Mouse (Mus musculus) kidney, postnatal 10 days (tissue): Measurements from ENCODE around the gene Fam120a.

ENCODE experiments used
- DNase-seq: peaks from one replicate; pipeline ENCODE4 v3.0.0; 2021; ENCODE audit warnings: mixed read lengths

The Fam120a gene

DNA sequence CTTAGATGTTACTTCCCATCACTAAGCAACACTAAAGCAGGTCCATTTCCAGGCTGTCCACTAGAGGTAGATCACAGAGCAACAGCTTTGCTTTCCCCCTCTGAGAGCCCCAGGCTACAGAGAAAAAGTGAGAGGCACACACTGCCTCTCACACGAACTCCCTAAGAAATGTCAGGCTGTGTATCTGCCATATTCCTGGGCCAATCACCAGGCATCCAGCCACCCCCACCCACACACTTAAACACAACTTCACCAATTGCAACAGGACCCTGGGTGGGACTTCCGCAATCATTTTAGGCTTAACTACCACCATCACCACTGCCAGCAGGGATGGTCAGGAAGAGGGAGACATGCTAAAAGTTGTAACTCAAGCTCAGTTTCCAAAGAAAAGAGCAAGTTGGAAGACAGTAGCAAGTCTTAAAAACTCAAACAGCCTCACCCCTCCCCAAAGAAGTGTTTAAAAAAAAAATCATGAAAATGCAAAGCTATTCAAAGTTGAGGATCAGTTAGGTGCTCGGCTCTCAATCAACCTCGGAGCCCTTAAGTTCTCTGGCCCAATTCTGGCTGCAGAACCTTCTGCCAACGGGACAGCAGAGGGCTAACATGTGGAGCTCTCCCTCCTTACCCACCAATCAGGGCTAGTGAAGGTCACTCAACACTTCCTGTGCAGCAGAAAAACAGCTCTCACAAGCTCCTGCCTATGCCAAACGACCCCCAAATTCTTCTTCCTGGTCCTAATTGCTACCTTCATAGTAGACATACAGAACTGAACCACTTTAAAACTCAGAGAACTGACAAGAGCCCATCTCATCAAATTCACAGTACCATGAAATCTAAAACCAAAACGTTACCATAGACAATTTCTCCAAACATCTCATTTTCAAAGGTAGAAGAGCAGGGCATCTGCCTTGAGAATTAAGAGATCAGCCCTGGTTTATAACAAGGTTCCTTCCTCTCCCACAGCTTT, 2.0 kb downstream of the Fam120a start:
- peak; percentile 77 for DNase-seq

GRCm38 (mm10) chr13:48964850-48965249, 3.0 kb downstream of the Fam120a start:
- DNase-seq = no peak

DNA sequence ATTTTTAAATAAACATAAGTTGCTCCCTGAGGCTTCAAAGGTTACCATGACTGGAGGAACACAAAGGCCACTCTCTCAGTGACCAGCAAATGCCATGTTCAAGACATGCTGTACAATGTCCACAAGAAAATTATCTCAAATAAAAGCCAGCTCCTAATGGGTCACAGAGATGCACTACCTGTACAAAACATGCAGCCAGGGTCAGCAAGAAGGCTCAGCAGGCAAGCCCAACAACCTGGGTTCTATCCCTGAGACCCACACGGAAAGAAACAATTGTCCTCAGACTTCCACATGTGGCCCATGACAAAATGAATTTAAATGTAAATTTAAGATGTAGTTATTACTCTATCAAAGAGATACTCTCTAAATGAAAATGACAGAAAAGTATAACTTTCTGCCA, 4.7 kb downstream of the Fam120a start:
- no peak for DNase-seq

DNA sequence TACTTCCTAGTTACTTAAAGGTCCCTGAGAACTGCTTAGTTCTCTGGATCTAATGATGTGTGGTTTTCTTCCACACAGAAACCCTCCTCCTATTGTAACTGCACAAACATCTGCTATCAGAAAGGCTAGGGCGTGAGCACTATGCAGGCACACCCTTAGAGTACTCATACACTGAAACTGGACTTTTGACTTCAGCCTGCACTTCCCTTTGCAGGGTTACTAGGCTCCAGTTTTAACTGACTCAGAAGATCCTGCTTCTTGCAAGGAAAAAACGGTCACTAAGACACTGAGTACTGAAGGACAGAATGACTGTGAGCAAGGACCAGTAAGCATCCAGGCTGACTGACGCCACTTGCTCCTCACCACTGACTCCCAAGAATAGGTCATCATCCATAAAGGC, 5.3 kb downstream of the Fam120a start:
- no peak for DNase-seq

GRCm38 (mm10) chr13:48958608-48959007, 9.2 kb downstream of the Fam120a start:
- DNase-seq = no peak

- no peak for DNase-seq
Observed at GRCm38 (mm10) chr13:48954825-48955224, 13.0 kb downstream of the Fam120a start.

GRCm38 (mm10) chr13:48950600-48951241, 17.1 kb downstream of the Fam120a start:
- no peak for DNase-seq

DNA sequence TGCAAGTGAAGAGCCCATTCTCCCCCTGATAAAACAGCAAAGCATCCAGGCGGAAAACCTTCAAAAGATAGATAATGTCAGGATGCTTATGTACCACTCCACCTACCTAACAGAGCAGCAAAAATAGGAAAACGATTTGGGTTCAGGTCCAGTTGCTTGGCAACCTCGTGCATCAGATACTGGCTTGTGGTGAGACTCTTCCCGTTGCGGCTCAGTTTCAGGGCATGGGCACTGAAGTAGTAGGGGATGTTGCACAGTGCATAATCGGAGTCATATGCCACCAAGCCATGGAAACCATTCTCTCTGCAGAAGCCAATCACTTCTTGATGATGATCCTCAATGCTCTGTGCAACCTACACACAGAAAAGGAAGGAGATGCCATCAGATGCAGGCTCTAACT, 18.9 kb downstream of the Fam120a start:
- no peak for DNase-seq

DNA sequence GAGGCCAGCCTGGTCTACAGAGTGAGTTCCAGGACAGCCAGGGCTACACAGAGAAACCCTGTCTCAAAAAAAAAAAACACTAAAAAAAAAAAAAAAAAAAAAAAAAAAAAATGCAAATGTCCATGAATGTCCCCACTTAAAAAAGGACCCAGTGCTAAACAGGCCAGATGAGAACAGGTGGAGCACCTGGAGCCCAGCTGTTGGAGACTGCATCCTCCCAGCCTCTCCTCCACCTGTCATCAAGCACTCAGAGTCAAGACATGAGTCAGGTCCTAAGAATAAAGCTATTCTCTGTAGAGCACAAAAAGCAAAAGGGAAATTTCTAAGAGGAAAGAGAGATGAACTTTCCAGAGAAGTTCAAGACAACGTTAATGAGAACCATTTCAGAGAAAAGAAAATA, 23.2 kb downstream of the Fam120a start:
- DNase-seq = no peak

DNA sequence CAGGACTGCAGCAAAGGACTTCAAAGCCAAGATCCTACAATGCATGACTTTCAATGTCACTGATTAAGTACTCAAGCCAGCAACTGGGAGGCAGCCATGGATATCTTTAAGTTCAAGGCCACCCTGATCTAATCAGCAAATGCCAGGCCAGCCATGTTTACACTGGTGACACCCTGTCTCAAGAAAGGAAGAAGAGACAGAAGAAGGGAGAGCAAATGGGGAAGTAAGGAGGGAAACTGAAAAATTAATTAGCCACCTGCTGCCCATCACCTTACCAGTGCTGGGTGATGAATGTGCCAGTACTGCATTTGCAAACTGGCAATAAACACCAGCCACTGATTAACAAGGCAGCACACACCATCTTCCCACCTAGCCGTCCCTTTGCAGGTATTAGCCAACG, 25.3 kb downstream of the Fam120a start:
- no peak for DNase-seq

- no peak for DNase-seq
Observed at GRCm38 (mm10) chr13:48941773-48942172, 26.0 kb downstream of the Fam120a start.

DNA sequence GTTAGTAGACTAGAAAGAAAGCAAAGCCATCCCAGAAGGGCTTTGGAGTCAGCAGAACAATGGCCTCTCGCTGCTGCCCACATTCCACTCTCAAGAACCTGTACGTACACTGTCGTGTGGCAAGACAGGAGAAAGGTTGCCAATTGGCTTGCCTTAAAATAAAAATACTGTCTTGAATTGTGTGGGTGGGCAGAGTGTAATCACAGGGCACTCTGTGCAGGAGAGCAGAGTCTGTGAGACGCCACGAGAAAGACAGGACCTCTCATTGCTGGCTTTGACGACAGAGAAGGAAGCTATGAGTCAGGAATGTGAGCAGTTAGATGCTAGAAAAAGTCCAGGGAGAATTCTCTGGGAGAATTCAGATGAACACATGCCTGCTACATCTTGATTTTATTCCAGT, 33.2 kb downstream of the Fam120a start:
- DNase-seq = no peak

- DNase-seq = no peak
Observed at GRCm38 (mm10) chr13:48932692-48933091, 35.1 kb downstream of the Fam120a start.

DNA sequence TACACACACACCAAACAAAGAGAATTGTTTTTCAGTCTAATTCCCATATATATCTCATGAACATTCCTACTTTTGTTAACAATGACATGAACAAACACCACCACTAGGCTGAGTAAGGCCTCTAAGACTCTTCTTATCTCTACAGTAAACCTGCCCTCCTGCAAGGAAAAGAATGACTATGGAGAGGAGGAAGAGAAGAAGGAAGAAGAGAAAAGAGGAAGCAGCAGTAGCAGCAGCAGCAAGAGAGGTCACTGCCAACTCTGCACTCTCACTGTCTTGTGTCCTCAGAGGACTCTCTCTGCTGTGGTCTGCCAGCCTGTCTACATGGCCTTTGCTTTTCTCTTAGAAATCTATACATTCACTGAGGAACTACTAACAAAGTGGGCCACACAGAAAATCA, 36.1 kb downstream of the Fam120a start:
- DNase-seq = no peak

- no peak for DNase-seq
Observed at GRCm38 (mm10) chr13:48931232-48931631, 36.6 kb downstream of the Fam120a start.

GRCm38 (mm10) chr13:48929535-48930110, 38.2 kb downstream of the Fam120a start:
- no peak for DNase-seq

GRCm38 (mm10) chr13:48927609-48928008, 40.2 kb downstream of the Fam120a start:
- DNase-seq = no peak

GRCm38 (mm10) chr13:48922712-48923111, 45.1 kb downstream of the Fam120a start:
- DNase-seq = no peak

DNA sequence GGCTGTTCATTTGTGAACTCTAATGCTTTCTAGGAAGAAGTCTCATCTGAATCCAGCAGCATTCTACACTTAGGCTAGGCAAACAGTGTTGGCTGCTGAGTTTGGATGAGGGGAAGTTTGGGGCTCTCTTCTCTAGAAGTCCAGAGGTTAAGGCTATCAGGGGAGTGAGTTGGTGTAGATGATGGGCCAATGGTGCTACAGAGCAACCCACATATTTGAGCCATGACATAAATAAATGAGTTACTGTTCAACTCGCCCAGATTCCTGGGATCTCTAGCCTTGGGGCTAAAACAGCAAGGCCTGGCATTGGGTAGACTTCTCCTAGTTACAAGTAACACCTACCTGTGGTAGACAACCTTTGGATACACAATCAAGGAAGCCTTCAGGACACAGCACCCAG, 46.6 kb downstream of the Fam120a start:
- DNase-seq = no peak

DNA sequence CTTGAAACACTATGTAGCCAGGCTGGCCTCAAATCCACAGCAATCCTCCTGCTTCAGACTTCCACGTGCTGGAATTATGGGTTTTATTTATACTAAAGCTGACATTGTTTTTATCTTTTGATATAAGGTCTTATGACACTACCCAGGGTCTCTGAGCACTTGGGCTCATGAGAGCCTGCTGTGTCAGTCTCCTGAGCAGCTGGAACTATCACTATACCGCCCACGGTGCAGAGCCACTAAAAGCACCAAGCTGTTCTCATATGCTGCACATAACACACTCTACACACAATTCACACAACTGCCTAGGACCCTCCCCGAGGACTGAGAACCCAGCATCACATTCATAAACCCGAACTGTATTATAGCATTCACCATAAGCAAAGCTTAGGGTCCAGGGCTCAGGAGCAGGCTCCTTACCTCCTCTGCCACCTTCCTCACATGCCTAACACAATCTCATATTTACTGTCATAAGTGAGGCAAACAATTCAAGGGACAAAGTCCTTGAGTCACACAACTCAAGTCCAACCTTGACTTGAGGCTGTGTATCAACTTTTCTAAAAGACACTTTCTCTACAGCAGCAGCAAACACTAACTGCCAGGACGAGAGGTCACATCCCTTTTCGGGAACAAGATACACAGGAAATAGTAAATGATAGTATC, 47.9 kb downstream of the Fam120a start:
- no peak for DNase-seq

DNA sequence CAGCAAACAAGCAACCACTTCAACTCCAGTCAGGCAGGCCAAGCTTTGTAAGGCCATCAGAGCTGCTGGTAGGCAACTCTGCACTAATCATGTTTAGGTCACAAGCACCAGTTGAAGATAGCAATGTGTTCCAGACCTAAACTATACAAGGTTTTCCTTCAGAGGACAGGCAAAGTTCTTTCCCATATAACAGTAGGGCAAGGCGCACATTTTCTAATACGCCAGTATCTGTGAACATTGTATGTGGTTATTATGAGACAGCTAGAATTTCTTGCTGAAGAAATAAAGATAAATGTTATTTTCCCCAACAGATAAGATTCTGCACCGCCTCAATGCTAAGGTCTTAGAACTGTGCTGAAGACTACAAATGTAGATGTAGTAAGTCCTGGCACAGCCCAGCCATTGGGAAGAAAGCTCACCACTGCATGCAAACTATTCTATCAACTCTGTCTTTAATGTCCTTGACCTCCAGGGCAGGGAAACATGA, 50.7 kb downstream of the Fam120a start:
- DNase-seq = no peak

GRCm38 (mm10) chr13:48913680-48914079, 54.1 kb downstream of the Fam120a start:
- DNase-seq = peak; percentile 23

- no peak for DNase-seq
Observed at GRCm38 (mm10) chr13:48913141-48913540, 54.7 kb downstream of the Fam120a start.
